Mouse (Mus musculus) limb, embryonic 14.5 days (tissue): Measurements from ENCODE around the gene Adk. TPM values are rescaled to one million over a fixed set of nuclear protein-coding genes. Genes with fewer than 3 reads are reported as not detected.

Experiments
- ATAC-seq: fragments of 200-750 bp; cut with Nextera tagmentation; 2 replicates; pipeline ENCODE4 v1.8.0; 2017; ENCODE audit warnings: low read depth, moderate number of reproducible peaks, moderate TSS enrichment; ENCODE audit not compliant: low FRiP score
- DNase-seq: peaks from one replicate; pipeline ENCODE4 v3.0.0-alpha.2; 2015; ENCODE audit warnings: low spot score
- H3K27ac ChIP-seq: fragments of 300-500 bp; sonication (generic); replicated peaks from 2 replicates; pipeline ENCODE4 v1.5.1; 2014; ENCODE audit warnings: low read depth, mild to moderate bottlenecking, low read length, moderate library complexity, mixed read lengths
- H3K27me3 ChIP-seq: fragments of 300-500 bp; sonication (generic); 2 replicates; pipeline ENCODE4 v1.6.1; 2014; ENCODE audit warnings: low read length, mixed read lengths; ENCODE audit not compliant: control insufficient read depth, insufficient read depth
- H3K36me3 ChIP-seq: fragments of 300-500 bp; sonication (generic); 2 replicates; pipeline ENCODE4 v1.6.1; 2014; ENCODE audit warnings: mild to moderate bottlenecking, low read length, moderate library complexity, mixed read lengths; ENCODE audit not compliant: control insufficient read depth, insufficient read depth
- H3K4me1 ChIP-seq: fragments of 300-500 bp; sonication (generic); 2 replicates; pipeline ENCODE4 v1.6.1; 2014; ENCODE audit warnings: antibody characterized with exemption, low read length, mixed read lengths; ENCODE audit not compliant: control insufficient read depth, insufficient read depth
- H3K4me2 ChIP-seq: fragments of 300-500 bp; sonication (generic); replicated peaks from 2 replicates; pipeline ENCODE4 v1.6.1; 2014; ENCODE audit warnings: low read depth, mild to moderate bottlenecking, low read length, moderate library complexity; ENCODE audit not compliant: severe bottlenecking
- H3K4me3 ChIP-seq: fragments of 300-500 bp; sonication (generic); replicated peaks from 2 replicates; pipeline ENCODE4 v1.5.1; 2014; ENCODE audit warnings: low read length
- H3K9ac ChIP-seq: fragments of 300-500 bp; sonication (generic); 2 replicates; pipeline ENCODE4 v1.6.1; 2014; ENCODE audit warnings: mild to moderate bottlenecking, low read depth, low read length, moderate library complexity; ENCODE audit not compliant: severe bottlenecking
- H3K9me3 ChIP-seq: fragments of 300-500 bp; sonication (generic); 2 replicates; pipeline ENCODE4 v1.6.1; 2016; ENCODE audit warnings: low read length; ENCODE audit not compliant: control insufficient read depth
- POLR2A ChIP-seq: fragments of 200-500 bp; IDR thresholded peaks from 2 replicates; pipeline ENCODE4 v1.8.0; 2012; ENCODE audit warnings: inconsistent platforms, mild to moderate bottlenecking, moderate library complexity, borderline replicate concordance; ENCODE audit not compliant: insufficient read depth, insufficient read length; ENCODE audit errors: extremely low read depth
- WGBS: fragments of 180-500 bp; shearing (Covaris S2); extraction: QIAGEN DNeasy Blood & Tissue Kit; methylation state at CpG from one replicate; pipeline ENCODE4 v1.1.7; 2014; 5-methylcytosine and 5-hydroxymethylcytosine counted together
- polyA plus RNA-seq, 2 experiments: library from polyadenylated mRNA; depleted of rRNA in 1 of 2; stranded (reverse) in 1 of 2; unstranded in 1 of 2; fragments of >200 nt; fragmentation: Nextera tagmentation in 1 of 2; extraction: Ambion mirVana in 1 of 2; gene quantifications; 2 replicates each; pipeline versions ENCODE4 v1.2.1 to v1.2.3; 2012 to 2014

The Adk gene
- polyA plus RNA-seq, 2 experiments, result 55.6 to 140 TPM

DNA sequence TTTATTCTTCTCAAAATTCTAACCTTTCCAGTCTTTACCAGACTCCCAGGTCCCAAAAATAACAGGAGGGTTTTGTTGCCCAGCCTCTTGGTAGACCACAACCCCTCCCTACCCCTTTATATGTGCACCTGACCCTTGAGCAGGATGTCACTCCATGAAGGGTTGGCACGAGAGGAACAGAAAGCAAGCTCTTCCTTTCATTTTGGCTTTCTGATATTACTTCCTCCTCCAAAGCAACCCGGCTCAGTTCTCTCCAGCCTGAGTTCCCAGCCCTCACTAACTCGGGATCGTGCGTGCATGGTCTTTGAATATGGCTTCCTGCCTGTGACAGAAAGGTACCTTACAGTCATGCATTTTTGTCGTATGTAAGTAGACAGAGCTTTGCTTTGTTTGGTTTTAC lies 142.0 kb downstream of the Adk start:
- no peaks in the 10 kb centered on the region; the same call in 1 of the 2 replicates for H3K4me1 ChIP-seq
- H3K36me3 ChIP-seq, result no peaks in the 10 kb centered on the region
- WGBS, result 80% methylated on average over 6 of the region's 6 CpGs
- no peak overlapping the region for H3K9ac ChIP-seq
- TF ChIP-seq POLR2A, result no peak
- ATAC-seq (no peak), DNase-seq (no peak)
- H3K9me3 ChIP-seq, result no peaks in the 10 kb centered on the region
- H3K27me3 ChIP-seq, result no peaks in the 10 kb centered on the region
- H3K27ac ChIP-seq, result no peak overlapping the region
- no peak overlapping the region for H3K4me3 ChIP-seq
- H3K4me2 ChIP-seq, result no peak overlapping the region

DNA sequence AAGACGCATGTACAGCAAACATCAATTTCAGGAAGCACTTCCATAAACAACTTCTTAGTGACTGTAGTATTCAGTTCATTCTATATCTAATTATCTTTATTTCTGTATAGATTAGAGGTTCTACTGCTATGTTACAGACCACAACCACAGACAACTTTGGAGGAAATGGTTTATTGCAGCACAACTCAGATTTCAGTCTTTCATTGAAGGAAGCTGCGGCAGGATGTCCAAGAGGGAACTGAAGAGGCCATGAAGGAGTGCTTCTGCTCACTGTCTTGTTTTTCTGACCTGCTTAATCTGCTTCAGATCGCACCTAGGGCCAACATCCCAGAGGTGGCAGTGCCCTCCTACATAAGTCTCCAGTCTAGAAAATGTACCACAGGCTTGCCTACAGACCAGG lies 148.5 kb downstream of the Adk start:
- Histone ChIP-seq H3K9me3 (no peaks in the 10 kb centered on the region), H3K36me3 (no peaks in the 10 kb centered on the region), H3K4me2 (no peak overlapping the region), H3K27ac (no peak overlapping the region), H3K4me1 (no peaks in the 10 kb centered on the region), H3K9ac (no peak overlapping the region), H3K27me3 (no peaks in the 10 kb centered on the region), H3K4me3 (no peak overlapping the region)
- no peak for ATAC-seq
- no peak for TF ChIP-seq POLR2A
- no peak for DNase-seq
- WGBS, result 81% methylated on average over 3 of the region's 3 CpGs

GRCm38 (mm10) chr14:21206472-21206871 lies 154.1 kb downstream of the Adk start:
- no peak overlapping the region for H3K27ac ChIP-seq
- no peaks in the 10 kb centered on the region for H3K4me1 ChIP-seq
- H3K9ac ChIP-seq, result no peak overlapping the region
- peak; percentile 23 for DNase-seq
- no peak for TF ChIP-seq POLR2A
- no peak overlapping the region for H3K4me2 ChIP-seq
- ATAC-seq, result no peak
- no peak overlapping the region for H3K4me3 ChIP-seq
- no peaks in the 10 kb centered on the region for H3K36me3 ChIP-seq
- no peaks in the 10 kb centered on the region for H3K27me3 ChIP-seq
- WGBS, result 80% methylated on average over 4 of the region's 4 CpGs
- H3K9me3 ChIP-seq, result no peaks in the 10 kb centered on the region

DNA sequence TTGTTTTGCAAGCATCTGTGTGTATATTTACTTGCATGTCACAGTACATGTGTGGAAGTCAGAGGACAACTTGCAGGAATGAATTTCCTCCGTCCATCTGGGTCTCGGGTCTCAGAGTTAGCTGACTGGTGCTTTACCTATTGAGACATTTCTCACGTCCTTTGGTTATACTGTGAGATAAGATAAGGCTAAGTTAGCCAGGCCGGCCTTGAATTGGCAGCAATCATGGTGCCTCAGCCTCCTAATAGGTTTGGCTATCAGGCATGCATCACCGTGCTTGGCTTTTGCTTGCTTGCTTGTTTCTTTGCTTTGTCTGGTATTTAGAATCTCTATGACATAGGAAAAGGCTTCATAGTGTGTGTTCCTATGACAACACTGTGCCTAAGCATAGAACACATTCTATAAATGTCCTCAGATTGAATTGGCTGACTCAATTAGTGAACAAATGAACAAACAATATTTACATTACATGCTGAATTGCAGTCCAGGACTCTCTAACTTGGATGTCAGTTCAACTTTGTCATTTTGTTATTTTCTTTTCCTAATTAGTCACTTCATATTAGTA lies 169.3 kb downstream of the Adk start:
- Histone ChIP-seq H3K4me2 (no peak overlapping the region), H3K9ac (no peak overlapping the region), H3K27ac (no peak overlapping the region), H3K9me3 (no peaks in the 10 kb centered on the region), H3K4me3 (no peak overlapping the region), H3K27me3 (no peaks in the 10 kb centered on the region), H3K36me3 (no peaks in the 10 kb centered on the region), H3K4me1 (no peaks in the 10 kb centered on the region)
- 89% methylated on average over 5 of the region's 5 CpGs for WGBS
- DNase-seq (no peak), ATAC-seq (no peak)
- no peak for TF ChIP-seq POLR2A

DNA sequence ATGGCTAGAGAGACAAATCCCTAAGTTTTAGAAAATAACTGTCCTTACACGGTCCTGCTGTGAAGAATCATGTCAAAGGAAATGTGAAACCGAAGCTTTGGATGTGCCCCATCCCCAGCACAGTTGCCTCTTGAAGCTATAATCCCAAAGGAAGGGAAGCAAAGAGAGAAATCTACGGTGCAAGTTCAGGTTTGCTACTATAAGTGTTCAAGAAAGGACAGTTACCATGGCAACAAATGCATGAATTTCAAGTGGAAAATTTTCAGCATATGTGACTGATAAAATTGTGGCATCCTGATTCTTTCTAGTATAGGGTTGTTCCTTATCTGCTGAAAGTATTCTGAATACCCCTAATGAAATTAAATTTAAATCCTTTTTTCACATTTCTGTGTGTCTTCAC lies 169.8 kb downstream of the Adk start:
- no peak overlapping the region for H3K9ac ChIP-seq
- no peak overlapping the region for H3K4me2 ChIP-seq
- no peaks in the 10 kb centered on the region for H3K4me1 ChIP-seq
- no peak for TF ChIP-seq POLR2A
- no peak overlapping the region for H3K27ac ChIP-seq
- 67% methylated on average over 3 of the region's 3 CpGs for WGBS
- H3K9me3 ChIP-seq, result no peaks in the 10 kb centered on the region
- no peak overlapping the region for H3K4me3 ChIP-seq
- H3K36me3 ChIP-seq, result no peaks in the 10 kb centered on the region
- DNase-seq, result no peak
- ATAC-seq, result no peak
- no peaks in the 10 kb centered on the region for H3K27me3 ChIP-seq

GRCm38 (mm10) chr14:21223456-21223855 lies 171.1 kb downstream of the Adk start:
- Histone ChIP-seq H3K27me3 (no peaks in the 10 kb centered on the region), H3K4me3 (no peak overlapping the region), H3K4me2 (no peak overlapping the region), H3K36me3 (no peaks in the 10 kb centered on the region), H3K4me1 (no peaks in the 10 kb centered on the region), H3K9me3 (no peaks in the 10 kb centered on the region), H3K9ac (no peak overlapping the region), H3K27ac (no peak overlapping the region)
- TF ChIP-seq POLR2A, result no peak
- ATAC-seq (no peak), DNase-seq (no peak)
- 27% methylated on average over 6 of the region's 6 CpGs for WGBS
